Mouse (Mus musculus): ENCODE results near the gene Icam2. TPM values are rescaled to one million over a fixed set of nuclear protein-coding genes. Genes with fewer than 3 reads are reported as not detected.
"Not testable (repeated sequence)": the region's sequence is repeated elsewhere in the genome, so short reads cannot be mapped to it uniquely, and the experiment has no call there.

The Icam2 gene
- polyA plus RNA-seq, 1 experiment: 12.9 TPM

- no peak overlapping the region for H3K27ac ChIP-seq (replicated peaks; ENCODE audit: low read depth, low read length)
- H3K4me3 ChIP-seq (ENCODE audit: insufficient read depth, low read depth, low read length): no peak overlapping the region
Observed at GRCm38 (mm10) chr11:106340990-106341520, 46.8 kb downstream of the Icam2 start.

GRCm38 (mm10) chr11:106339323-106339722 lies 48.6 kb downstream of the Icam2 start:
- H3K4me3 ChIP-seq (ENCODE audit: insufficient read depth, low read depth, low read length); H3K4me1 ChIP-seq (ENCODE audit: control insufficient read depth, insufficient read depth, insufficient read length, low read length); H3K27ac ChIP-seq (replicated peaks; ENCODE audit: low read depth, low read length): not testable (repeated sequence)

More at GRCm38 (mm10) chr11:106340990-106341520, 46.8 kb downstream of the Icam2 start:
- peaks cover 3% of the 10 kb centered on the region for H3K4me1 ChIP-seq (ENCODE audit: control insufficient read depth, insufficient read depth, insufficient read length, low read length)

- H3K4me3 ChIP-seq (ENCODE audit: insufficient read depth, low read depth, low read length): no peak overlapping the region
- H3K4me1 ChIP-seq (ENCODE audit: control insufficient read depth, insufficient read depth, insufficient read length, low read length): peaks cover 3% of the 10 kb centered on the region
- no peak overlapping the region for H3K27ac ChIP-seq (replicated peaks; ENCODE audit: low read depth, low read length)
Observed at GRCm38 (mm10) chr11:106338870-106339269, 49.0 kb downstream of the Icam2 start.

DNA sequence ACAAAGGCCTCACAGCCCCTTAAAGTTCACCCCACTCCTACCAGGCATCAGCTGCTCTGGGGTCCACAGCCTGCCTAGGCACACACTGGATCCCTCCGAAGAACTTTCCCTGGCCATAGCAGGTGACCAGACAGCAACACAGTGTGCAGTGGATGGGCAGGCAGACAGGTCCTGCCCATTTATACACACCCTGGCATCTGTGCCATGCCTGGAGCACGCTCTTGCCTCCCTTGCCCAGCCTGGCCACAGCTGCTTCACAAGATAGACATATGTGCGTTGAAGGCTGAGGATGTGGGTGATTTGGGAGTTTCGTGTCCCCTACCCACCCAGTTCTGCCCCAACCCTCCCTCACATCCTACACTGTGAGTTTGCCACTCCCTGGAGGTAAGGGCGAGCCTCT lies 49.8 kb downstream of the Icam2 start:
- Histone ChIP-seq H3K27ac (replicated peaks; ENCODE audit: low read depth, low read length) (no peak overlapping the region), H3K4me1 (ENCODE audit: control insufficient read depth, insufficient read depth, insufficient read length, low read length) (peaks cover 3% of the 10 kb centered on the region), H3K4me3 (ENCODE audit: insufficient read depth, low read depth, low read length) (no peak overlapping the region)

GRCm38 (mm10) chr11:106334066-106334465 lies 53.8 kb downstream of the Icam2 start:
- H3K4me1 ChIP-seq (ENCODE audit: control insufficient read depth, insufficient read depth, insufficient read length, low read length): no peaks in the 10 kb centered on the region
- H3K4me3 ChIP-seq (ENCODE audit: insufficient read depth, low read depth, low read length): no peak overlapping the region
- H3K27ac ChIP-seq (replicated peaks; ENCODE audit: low read depth, low read length): no peak overlapping the region

- Histone ChIP-seq H3K27ac (replicated peaks; ENCODE audit: low read depth, low read length) (no peak overlapping the region), H3K4me1 (ENCODE audit: control insufficient read depth, insufficient read depth, insufficient read length, low read length) (no peaks in the 10 kb centered on the region), H3K4me3 (ENCODE audit: insufficient read depth, low read depth, low read length) (no peak overlapping the region)
Observed at GRCm38 (mm10) chr11:106332458-106332857, 55.4 kb downstream of the Icam2 start.

GRCm38 (mm10) chr11:106329682-106330081 lies 58.2 kb downstream of the Icam2 start:
- no peak overlapping the region for H3K27ac ChIP-seq (replicated peaks; ENCODE audit: low read depth, low read length)
- no peaks in the 10 kb centered on the region for H3K4me1 ChIP-seq (ENCODE audit: control insufficient read depth, insufficient read depth, insufficient read length, low read length)
- H3K4me3 ChIP-seq (ENCODE audit: insufficient read depth, low read depth, low read length): no peak overlapping the region

GRCm38 (mm10) chr11:106329128-106329527 lies 58.7 kb downstream of the Icam2 start:
- Histone ChIP-seq H3K27ac (replicated peaks; ENCODE audit: low read depth, low read length) (no peak overlapping the region), H3K4me1 (ENCODE audit: control insufficient read depth, insufficient read depth, insufficient read length, low read length) (no peaks in the 10 kb centered on the region), H3K4me3 (ENCODE audit: insufficient read depth, low read depth, low read length) (no peak overlapping the region)

GRCm38 (mm10) chr11:106328521-106328920 lies 59.4 kb downstream of the Icam2 start:
- Histone ChIP-seq H3K27ac (replicated peaks; ENCODE audit: low read depth, low read length) (no peak overlapping the region), H3K4me1 (ENCODE audit: control insufficient read depth, insufficient read depth, insufficient read length, low read length) (no peaks in the 10 kb centered on the region)

More at GRCm38 (mm10) chr11:106328521-106328920, 59.4 kb downstream of the Icam2 start:
- H3K4me3 ChIP-seq (ENCODE audit: insufficient read depth, low read depth, low read length): no peak overlapping the region

Other genes with a start within 250 kb of the Icam2 start
- not detected in 2 replicates for gene Gm10840, start 227.2 kb downstream of the Icam2 start, polyA plus RNA-seq (2012; ENCODE audit: insufficient read depth, insufficient read length, missing spikeins)
- 3.4 and 6.1 TPM in 2 replicates for gene Limd2, start 227.2 kb downstream of the Icam2 start, polyA plus RNA-seq (2012; ENCODE audit: insufficient read depth, insufficient read length, missing spikeins)
- 9.3 and 9.8 TPM in 2 replicates for gene Strada, start 185.9 kb downstream of the Icam2 start, polyA plus RNA-seq (2012; ENCODE audit: insufficient read depth, insufficient read length, missing spikeins)
- gene Ccdc47, start 171.7 kb downstream of the Icam2 start, polyA plus RNA-seq (2012; ENCODE audit: insufficient read depth, insufficient read length, missing spikeins): 80.1 and 94.1 TPM in 2 replicates
- 18.9 and 22.2 TPM in 2 replicates for gene Ddx42, start 171.1 kb downstream of the Icam2 start, polyA plus RNA-seq (2012; ENCODE audit: insufficient read depth, insufficient read length, missing spikeins)
- 14.1 and 15.6 TPM in 2 replicates for gene Ftsj3, start 132.0 kb downstream of the Icam2 start, polyA plus RNA-seq (2012; ENCODE audit: insufficient read depth, insufficient read length, missing spikeins)
- gene Psmc5, start 131.9 kb downstream of the Icam2 start, polyA plus RNA-seq (2012; ENCODE audit: insufficient read depth, insufficient read length, missing spikeins): 111 and 116 TPM in 2 replicates
- gene Smarcd2, start 115.1 kb downstream of the Icam2 start, polyA plus RNA-seq (2012; ENCODE audit: insufficient read depth, insufficient read length, missing spikeins): 18.7 and 22.3 TPM in 2 replicates
- gene Tcam1, start 111.4 kb downstream of the Icam2 start, polyA plus RNA-seq (2012; ENCODE audit: insufficient read depth, insufficient read length, missing spikeins): 0.44 TPM in 1 of 2 replicates, not detected in the other
- gene Gh, start 86.2 kb downstream of the Icam2 start, polyA plus RNA-seq (2012; ENCODE audit: insufficient read depth, insufficient read length, missing spikeins): not detected in 2 replicates
- 1.7 and 1.9 TPM in 2 replicates for gene Cd79b, start 73.3 kb downstream of the Icam2 start, polyA plus RNA-seq (2012; ENCODE audit: insufficient read depth, insufficient read length, missing spikeins)
- 1.4 and 2.6 TPM in 2 replicates for gene Scn4a, start 34.8 kb downstream of the Icam2 start, polyA plus RNA-seq (2012; ENCODE audit: insufficient read depth, insufficient read length, missing spikeins)
- gene Prr29, start 22.6 kb downstream of the Icam2 start, polyA plus RNA-seq (2012; ENCODE audit: insufficient read depth, insufficient read length, missing spikeins): not detected in 2 replicates
- 3.2 and 5.0 TPM in 2 replicates for gene Ern1, start 99.8 kb upstream of the Icam2 start, polyA plus RNA-seq (2012; ENCODE audit: insufficient read depth, insufficient read length, missing spikeins)
- gene Tex2, start 225.3 kb upstream of the Icam2 start, polyA plus RNA-seq (2012; ENCODE audit: insufficient read depth, insufficient read length, missing spikeins): 32.8 and 33.5 TPM in 2 replicates

All from brown adipose tissue, adult 24 weeks (tissue).